Mouse (Mus musculus) megakaryocyte, embryonic 14.5 days (primary cell): Measurements from ENCODE around the gene Zfp217.

Experiments
- FLI1 ChIP-seq: IDR thresholded peaks from 2 replicates; pipeline ENCODE4 v1.6.1; 2012; ENCODE audit warnings: low read length, inconsistent platforms, mixed read lengths
- GATA1 ChIP-seq: IDR thresholded peaks from 3 replicates; pipeline ENCODE4 v1.6.1; 2012; ENCODE audit warnings: mixed read lengths, low read length, inconsistent platforms, borderline replicate concordance

DNA sequence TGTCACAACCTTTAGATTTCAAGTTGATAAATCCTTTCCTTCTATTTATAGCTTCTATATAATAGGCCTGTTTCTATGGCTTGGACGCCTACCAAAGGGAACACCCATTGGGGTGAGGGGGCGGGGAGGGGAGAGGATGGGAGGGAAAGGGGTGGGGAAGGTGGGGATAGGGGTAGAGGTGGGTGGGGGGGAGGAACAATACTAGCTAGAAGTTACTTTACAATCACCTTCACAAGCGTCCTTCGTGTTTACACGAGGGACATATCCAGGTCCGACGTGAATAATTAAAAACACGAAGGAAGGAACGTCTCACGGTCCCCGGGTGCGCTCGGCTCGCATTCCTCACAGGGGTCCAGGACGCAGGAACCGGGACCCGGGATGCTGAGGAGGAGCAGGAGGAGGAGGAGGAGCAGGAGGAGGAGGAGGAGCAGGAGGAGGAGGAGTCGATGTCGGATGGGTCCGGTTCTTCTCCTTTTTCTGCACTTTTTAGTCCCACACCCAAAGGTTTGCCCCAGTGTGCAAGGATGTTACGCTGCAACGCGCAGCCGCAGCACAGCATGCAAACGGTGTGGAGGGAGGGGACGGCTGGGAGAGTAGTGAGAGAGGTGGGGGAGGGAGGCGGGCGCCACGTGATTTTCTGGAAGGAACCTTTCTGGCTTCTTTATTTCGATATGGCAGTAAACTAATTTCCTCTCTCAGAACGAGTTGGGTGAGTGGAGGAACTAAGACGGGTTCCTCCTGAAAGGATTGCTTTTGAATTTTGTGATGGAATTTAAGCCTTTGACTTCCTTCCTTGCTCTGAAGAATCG is 36.5 kb upstream of the Zfp217 start:
- no peak for TF ChIP-seq GATA1
- no peak for TF ChIP-seq FLI1
